Mouse (Mus musculus): Measurements from ENCODE around the gene Zdhhc16.

Gene Zdhhc16

DNA sequence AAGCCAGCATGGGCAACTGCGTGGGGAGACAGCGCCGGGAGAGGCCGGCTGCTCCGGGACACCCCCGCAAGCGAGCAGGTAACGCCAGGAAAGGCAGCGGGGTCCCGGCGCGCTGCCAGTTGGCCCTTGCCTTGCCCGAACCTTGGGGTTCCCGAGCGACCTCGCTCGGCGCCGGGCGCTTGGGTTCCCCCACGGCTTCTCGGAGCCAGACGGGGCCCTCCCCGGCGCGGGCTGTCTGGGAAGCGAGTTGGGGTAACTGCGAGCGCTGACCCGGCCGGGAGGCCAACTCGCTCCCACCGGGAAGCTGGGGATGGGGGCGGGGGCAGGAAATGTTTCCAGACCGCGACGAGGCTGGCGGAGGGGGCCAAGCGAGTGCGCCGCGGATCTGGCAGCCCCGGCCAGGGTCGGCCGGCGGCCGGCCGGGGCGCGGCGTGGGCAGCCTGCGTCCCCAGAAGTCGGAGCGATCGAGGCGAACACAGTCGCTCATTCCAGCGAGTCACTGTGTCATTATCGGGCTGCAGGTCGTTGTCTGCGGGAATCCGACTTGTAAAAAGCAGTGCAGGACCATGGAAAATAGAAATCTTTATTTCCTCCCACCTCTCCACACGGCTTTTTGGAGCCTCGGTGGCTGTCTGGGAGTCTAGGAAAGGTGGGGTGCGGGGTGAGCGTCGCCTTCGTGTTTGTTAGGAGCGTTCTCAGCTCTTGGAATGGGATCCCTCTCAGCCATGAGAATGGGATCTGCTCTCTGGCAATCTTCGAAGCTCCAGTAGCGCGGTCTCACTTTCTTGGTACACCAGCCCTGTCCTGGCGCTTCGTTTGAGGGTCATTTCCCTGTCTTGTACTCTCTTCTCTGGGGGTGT, 48.9 kb downstream of the Zdhhc16 start:
- ATAC-seq (ENCODE audit: insufficient number of reproducible peaks, low FRiP score, low TSS enrichment) = no peak; the same call in 1 of the 2 replicates

DNA sequence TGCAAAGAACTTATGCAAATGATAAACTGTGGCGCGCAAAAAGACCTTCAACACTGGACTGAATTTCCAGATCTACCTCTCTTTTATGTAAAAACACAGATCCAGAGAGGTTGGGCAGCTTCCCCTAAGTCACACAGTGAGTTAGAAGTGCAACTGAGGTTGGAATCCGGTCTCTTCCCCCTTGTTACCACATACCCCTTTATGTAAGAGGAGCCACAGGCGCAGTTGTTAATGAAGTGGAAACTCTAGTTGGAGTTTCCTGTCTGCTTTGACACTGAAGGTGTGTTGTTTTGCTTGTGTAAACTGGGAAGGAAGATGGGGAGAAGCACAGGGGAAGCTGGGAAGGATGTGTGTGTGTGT, 49.5 kb downstream of the Zdhhc16 start:
- no peak for ATAC-seq (ENCODE audit: insufficient number of reproducible peaks, low FRiP score, low TSS enrichment)

DNA sequence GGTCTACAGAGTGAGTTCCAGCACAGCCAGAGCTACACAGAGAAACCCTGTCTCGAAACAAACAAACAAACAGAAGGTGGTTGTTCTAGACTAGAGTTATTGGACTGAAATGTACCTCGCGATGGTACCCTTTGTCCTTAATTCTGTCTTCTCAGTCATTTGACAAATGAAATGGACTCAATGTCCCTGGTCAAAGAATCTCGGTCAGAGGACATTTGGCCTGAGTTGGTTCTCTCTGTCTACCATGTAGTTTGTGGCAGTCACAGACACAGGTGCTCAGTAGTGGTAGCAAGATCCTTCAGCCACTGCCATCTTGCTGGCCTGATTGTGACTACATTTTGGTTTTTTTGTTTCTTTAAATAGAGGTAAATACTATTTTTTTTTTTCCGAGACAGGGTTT, 52.7 kb downstream of the Zdhhc16 start:
- ATAC-seq (ENCODE audit: insufficient number of reproducible peaks, low FRiP score, low TSS enrichment) = no peak

DNA sequence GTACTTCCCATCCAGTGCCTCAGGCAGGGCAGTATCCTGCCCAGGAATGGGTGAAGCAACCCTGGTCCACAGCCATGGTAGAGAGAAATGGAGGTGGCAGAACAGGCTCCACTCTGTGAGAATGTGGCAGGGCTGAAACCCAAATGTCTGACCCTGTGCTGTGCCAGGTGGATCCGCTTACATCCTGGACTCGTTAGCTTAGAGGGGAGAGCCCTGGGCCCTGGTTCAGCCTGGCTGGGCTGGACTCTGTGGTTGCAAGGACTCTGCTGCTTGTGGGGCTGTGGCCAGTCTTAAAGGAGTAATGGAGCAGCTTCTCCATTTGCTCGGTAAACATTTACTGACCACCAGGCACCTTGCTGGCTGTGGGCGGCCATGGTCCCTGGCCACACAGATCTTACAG, 53.9 kb downstream of the Zdhhc16 start:
- ATAC-seq (ENCODE audit: insufficient number of reproducible peaks, low FRiP score, low TSS enrichment) = no peak

DNA sequence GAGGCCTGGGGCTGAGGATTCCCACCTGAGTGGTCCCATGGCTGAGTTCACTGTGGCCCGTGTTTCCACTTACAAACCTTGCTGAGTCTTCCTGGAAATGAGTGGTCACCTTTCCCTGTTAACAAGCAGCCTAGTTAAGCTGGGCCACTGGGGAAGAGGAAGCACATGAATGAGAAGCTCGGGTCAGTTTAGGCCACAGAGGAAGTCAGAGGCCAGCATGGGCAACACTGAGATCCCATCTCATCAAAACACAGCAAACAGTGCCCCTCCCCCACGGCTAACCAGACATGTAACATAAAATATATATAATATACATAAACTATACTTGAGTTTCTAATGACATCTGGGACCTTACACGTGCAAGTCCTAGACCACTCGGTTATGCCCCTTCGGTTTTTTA, 56.5 kb downstream of the Zdhhc16 start:
- no peak for ATAC-seq (ENCODE audit: insufficient number of reproducible peaks, low FRiP score, low TSS enrichment)

DNA sequence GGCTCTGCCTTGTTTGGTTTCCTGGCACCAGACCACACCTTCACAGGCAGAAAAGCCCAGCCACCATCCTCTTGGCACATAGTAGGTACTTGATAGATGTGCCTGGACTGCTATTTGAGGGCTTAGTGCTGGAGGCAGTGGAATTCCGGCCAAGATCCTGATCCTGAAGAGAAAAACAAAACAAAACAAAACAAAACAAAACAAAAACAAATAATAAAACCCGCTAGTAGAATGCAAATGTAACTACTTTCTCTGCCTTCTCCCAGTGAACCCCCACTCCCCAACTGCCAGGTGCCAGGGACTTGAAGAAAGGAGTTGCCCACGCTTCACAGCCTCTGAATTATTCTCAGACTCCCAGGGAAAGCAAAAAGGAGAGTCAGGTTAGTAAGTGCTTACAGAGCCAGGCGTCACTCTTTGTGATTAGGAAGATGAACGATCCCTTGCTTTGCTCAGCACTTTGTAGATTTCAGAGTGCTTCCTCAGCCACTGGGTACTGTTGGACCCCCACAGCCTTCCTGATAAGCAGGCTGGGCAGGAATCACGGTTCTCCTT, 58.7 kb downstream of the Zdhhc16 start:
- no peak for ATAC-seq (ENCODE audit: insufficient number of reproducible peaks, low FRiP score, low TSS enrichment)

DNA sequence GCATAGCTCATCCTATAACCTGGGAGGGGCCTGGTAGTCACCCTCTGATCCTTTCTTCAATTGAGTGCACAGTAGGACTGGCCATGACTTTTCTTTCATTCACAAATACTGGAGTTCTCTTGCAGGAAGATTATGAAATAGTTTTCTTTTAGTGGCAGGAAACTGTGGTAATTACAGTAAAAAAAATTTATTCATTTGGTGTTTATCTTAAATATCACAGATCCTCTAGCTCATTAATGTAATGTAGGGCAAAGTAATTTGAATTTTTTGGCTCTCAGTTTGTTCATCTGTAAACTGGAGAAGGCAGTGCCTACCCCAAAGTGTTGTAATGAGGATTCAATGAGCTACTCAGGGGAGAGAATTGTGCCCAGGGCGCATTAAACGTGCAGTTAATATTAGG, 59.7 kb downstream of the Zdhhc16 start:
- no peak for ATAC-seq (ENCODE audit: insufficient number of reproducible peaks, low FRiP score, low TSS enrichment)

DNA sequence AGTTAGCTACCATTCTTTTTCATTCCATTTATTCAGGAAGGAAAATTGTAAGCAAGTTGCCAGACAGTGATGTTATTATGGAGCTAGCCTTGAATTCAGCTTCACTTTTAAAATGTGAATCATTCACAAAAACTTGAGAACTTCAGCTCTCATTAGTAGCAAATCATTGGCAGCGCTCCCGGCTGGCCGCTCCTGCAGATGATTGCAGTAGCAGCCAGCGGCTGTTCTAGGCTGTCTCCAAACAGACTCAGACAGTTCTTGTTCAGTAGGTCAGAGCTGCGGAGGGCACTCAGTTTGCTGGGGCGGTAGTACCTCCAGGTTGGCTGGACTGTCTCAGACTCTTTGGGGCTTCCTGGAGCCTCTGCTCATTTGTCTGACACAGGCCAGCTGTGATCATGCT, 60.2 kb downstream of the Zdhhc16 start:
- no peak for ATAC-seq (ENCODE audit: insufficient number of reproducible peaks, low FRiP score, low TSS enrichment)
